Mouse (Mus musculus) spleen, adult 2 months (tissue): ENCODE measurements around the gene Supt6. TPM values are rescaled to one million over a fixed set of nuclear protein-coding genes. Genes with fewer than 3 reads are reported as not detected.
"Not testable (repeated sequence)": the region's sequence is repeated elsewhere in the genome, so short reads cannot be mapped to it uniquely, and the experiment has no call there.

Experiments
- DNase-seq, 2 experiments: peaks; one replicate each; pipeline versions ENCODE4 v3.0.0 to v3.0.0-alpha.2; 2012 to 2021; ENCODE audit warnings: low spot score in 2 of 2, low read depth in 1 of 2
- H3K27ac ChIP-seq: fragments of 200-500 bp; 2 replicates; pipeline ENCODE4 v1.5.1; 2012; ENCODE audit warnings: low read length, inconsistent platforms; ENCODE audit not compliant: insufficient read depth
- H3K27me3 ChIP-seq: fragments of 200-500 bp; 2 replicates; pipeline ENCODE4 v1.6.1; 2012; ENCODE audit warnings: mild to moderate bottlenecking, moderate library complexity, low read length, inconsistent platforms; ENCODE audit not compliant: control insufficient read depth, insufficient read depth
- H3K36me3 ChIP-seq: fragments of 200-500 bp; 2 replicates; pipeline ENCODE4 v1.6.1; 2012; ENCODE audit warnings: mild to moderate bottlenecking, low read length, inconsistent platforms; ENCODE audit not compliant: control insufficient read depth, insufficient read depth
- H3K4me1 ChIP-seq: fragments of 200-500 bp; 2 replicates; pipeline ENCODE4 v1.6.1; 2011; ENCODE audit warnings: inconsistent platforms; ENCODE audit not compliant: control insufficient read depth, insufficient read depth, insufficient read length
- H3K4me3 ChIP-seq: fragments of 200-500 bp; 2 replicates; pipeline ENCODE4 v1.5.1; 2011; ENCODE audit warnings: mild to moderate bottlenecking, inconsistent platforms; ENCODE audit not compliant: insufficient read depth, insufficient read length; ENCODE audit errors: extremely low read depth
- CTCF ChIP-seq: fragments of 200-500 bp; IDR thresholded peaks from 2 replicates; pipeline ENCODE4 v1.5.1; 2011; ENCODE audit warnings: mild to moderate bottlenecking, inconsistent platforms; ENCODE audit not compliant: insufficient read depth, insufficient read length, insufficient replicate concordance; ENCODE audit errors: extremely low read depth
- POLR2A ChIP-seq: fragments of 200-500 bp; IDR thresholded peaks from 2 replicates; pipeline ENCODE4 v1.6.1; 2011; ENCODE audit warnings: low read depth, low read length, inconsistent platforms
- WGBS: fragments of 180-500 bp; shearing (Covaris S2); methylation state at CpG from one replicate; pipeline ENCODE4 v1.1.7; 2018; 5-methylcytosine and 5-hydroxymethylcytosine counted together
- polyA plus RNA-seq: library from polyadenylated mRNA; depleted of rRNA; stranded (reverse); fragments of >200 nt; gene quantifications from 2 replicates; pipeline ENCODE4 v1.2.3, GENCODE M21; 2012; rRNA removed

The Supt6 gene
- polyA plus RNA-seq: 20.2 and 20.6 TPM in 2 replicates

DNA sequence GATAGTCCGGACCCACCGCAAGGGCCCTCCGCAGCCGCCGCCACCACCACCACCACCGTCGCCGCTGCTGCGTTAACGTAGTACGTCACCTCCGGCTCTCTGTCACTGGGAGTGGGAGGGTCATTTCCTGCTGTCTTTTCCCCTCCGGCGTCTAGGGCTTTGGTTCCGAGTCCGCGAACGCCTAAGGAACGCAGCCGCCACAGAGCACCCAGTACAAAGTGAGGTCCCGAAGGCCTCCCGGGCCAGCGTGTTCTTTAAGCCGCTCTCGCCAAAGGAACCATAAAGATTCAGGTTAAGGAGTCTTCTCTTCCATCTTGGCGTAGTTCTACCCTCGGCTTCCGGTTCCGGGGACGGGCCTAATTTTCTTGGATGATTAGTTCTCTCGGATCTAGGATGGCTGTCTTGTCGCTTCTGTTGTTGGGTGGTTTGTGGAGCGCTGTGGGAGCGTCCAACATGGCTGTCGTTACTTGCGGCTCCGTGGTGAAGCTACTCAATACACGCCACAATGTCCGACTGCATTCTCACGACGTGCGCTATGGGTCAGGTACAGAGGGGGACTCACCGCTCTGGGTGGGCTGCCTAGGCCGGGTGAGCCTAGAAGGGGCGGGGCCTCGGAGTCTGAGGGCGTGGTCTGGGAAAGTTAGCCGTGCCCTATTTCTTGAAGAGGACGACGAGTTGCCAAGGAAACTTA lies at the start of gene Supt6, which contains the start of gene Sdf2:
TSS of gene Supt6 (minus strand) at position 361 of the 691 bp plus-strand sequence.
TSS of gene Sdf2 (plus strand) at position 120 of the 691 bp plus-strand sequence.
- Histone ChIP-seq H3K27ac (peak within 1 kb of the TSS; percentile 99), H3K36me3 (no peaks in the 10 kb centered on the region), H3K4me1 (peaks cover 3% of the 10 kb centered on the region), H3K27me3 (no peaks in the 10 kb centered on the region), H3K4me3 (peak within 1 kb of the TSS; percentile 97)
- DNase-seq: peak; percentile 72 to 76
- WGBS: under 1% methylated on average over 50 of the region's 50 CpGs
- TF ChIP-seq POLR2A (peak; percentile 73), CTCF (no peak)

DNA sequence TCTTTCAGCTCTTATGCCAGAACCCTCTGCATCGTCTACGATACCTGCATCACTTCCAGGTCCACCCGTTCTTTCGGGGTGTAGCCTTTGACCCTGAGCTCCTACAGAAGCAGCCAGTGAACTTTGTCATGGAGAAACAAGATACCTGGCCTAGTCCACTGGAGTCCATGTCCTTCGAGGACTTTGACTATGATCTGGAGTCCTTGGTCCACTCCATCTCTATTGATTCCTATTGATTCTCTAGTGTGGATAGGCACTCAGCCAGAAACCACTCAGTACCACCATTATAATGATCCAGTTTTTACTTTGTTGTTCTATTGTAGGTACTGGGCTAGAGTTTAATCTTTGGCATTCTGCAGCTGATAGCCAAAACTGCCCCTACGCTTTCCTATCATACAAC lies 48.8 kb upstream of the Supt6 start:
- no peak for DNase-seq
- whole genome bisulfite sequencing: 93% methylated on average over 6 of the region's 6 CpGs
- Histone ChIP-seq H3K36me3 (peaks cover 13% of the 10 kb centered on the region), H3K4me1 (no peaks in the 10 kb centered on the region), H3K4me3 (no peak overlapping the region), H3K27ac (no peak overlapping the region), H3K27me3 (no peaks in the 10 kb centered on the region)
- TF ChIP-seq POLR2A (no peak), CTCF (no peak)

DNA sequence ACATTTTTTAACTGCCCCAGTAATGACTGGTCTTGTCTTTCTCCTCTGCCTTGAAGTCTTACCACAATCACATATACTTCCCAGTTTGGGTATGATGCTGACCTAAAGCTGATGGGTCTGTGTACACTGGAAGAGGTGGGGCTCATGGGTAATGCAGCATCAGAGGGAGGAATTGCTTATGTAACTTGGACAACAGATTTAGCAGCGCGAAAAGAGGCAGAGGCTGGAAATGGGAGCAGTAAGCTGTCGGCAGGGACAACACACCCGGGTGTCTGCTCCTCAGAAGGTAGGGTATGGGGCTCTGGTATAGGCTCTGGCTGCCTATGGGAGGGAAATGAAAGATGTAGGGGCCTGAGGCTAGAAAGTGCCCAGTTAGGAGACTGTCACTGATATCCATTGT lies 44.9 kb upstream of the Supt6 start, which contains the start of gene BC030499:
TSS of gene BC030499 (plus strand) at position 188 of the 400 bp plus-strand sequence.
- peaks cover 40% of the 10 kb centered on the region for H3K36me3 ChIP-seq
- H3K4me1 ChIP-seq: no peaks in the 10 kb centered on the region
- no peak within 1 kb of the TSS for H3K4me3 ChIP-seq
- TF ChIP-seq CTCF (no peak), POLR2A (no peak)
- 96% methylated on average over 4 of the region's 4 CpGs for WGBS
- DNase-seq: no peak
- H3K27me3 ChIP-seq: no peaks in the 10 kb centered on the region
- no peak within 1 kb of the TSS for H3K27ac ChIP-seq

DNA sequence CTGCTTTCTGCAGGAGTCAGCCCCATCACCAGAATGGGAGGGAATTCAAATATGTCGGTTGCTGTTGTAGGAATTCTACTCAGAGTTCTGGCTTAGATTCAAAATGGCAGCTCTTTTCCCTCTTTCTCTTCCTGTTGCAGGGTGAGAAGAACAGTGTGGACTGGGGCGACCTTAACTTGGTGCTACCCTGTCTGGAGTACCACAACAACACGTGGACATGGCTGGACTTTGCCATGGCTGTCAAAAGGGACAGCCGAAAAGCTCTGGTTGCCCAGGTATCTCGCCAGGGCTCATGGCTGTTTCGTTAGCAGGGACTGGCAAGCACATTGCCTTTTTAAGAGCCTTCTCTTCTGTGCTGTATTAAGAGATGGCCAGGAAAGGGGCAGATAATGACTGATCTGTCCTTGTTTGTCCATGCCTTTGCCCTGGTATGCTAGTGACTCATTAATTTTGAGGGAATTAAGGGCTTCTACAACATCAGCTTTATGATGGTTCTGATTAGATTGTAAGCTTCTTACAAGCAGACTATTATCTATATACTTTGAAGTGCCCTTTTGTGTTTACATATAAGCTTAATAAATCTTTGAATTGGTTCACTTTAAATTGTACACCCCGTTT lies 43.5 kb upstream of the Supt6 start:
- WGBS: 94% methylated on average over 7 of the region's 7 CpGs
- H3K36me3 ChIP-seq: peaks cover 51% of the 10 kb centered on the region
- H3K27me3 ChIP-seq: no peaks in the 10 kb centered on the region
- no peak for TF ChIP-seq POLR2A
- TF ChIP-seq CTCF: no peak
- H3K4me1 ChIP-seq: no peaks in the 10 kb centered on the region
- no peak overlapping the region for H3K27ac ChIP-seq
- no peak overlapping the region for H3K4me3 ChIP-seq
- DNase-seq: no peak

DNA sequence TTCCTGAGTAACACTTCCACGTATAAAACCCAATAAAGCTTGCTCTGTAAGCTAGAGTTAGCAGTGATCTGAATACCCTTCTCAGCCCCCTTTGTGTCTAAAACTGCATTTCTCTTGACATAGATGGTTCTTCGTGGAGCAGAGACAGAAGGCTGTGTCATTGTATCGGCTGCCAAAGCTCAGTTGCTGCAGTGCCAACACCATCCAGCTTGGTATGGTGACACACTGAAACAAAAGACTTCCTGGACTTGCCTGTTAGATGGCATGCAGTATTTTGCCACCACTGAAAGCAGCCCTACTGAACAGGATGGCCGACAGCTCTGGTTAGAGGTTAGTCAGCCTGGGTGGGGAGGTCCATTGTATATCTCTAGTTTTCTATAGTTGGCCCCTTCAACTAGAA lies 33.8 kb upstream of the Supt6 start:
- 96% methylated on average over 4 of the region's 4 CpGs for WGBS
- DNase-seq: no peak
- no peak overlapping the region for H3K27ac ChIP-seq
- no peak overlapping the region for H3K4me3 ChIP-seq
- H3K27me3 ChIP-seq: no peaks in the 10 kb centered on the region
- H3K36me3 ChIP-seq: peaks cover 58% of the 10 kb centered on the region
- TF ChIP-seq CTCF (no peak), POLR2A (no peak)
- H3K4me1 ChIP-seq: no peaks in the 10 kb centered on the region; the same call in 1 of the 2 replicates

DNA sequence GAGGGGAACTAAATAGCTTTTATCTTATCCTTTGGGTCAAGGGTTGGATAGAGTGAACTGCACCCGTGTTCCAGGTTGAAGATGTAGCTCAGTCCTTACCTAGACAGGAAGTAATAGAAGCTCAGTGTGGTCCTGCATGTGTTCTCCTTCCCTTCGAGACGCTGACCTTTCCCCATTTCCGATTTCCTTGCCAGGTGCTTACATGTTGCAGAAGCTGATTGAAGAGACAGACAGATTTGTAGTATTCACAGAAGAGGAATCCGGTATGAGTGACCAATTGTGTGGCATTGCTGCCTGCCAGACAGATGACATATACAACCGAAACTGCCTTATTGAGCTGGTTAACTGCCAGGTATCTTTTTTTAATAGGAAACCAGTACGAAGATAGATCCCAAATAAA lies 33.1 kb upstream of the Supt6 start:
- Histone ChIP-seq H3K4me3 (no peak overlapping the region), H3K4me1 (no peaks in the 10 kb centered on the region; the same call in 1 of the 2 replicates), H3K27me3 (no peaks in the 10 kb centered on the region), H3K27ac (no peak overlapping the region), H3K36me3 (peaks cover 57% of the 10 kb centered on the region)
- DNase-seq: no peak
- 87% methylated on average over 7 of the region's 7 CpGs for WGBS
- TF ChIP-seq POLR2A: no peak
- TF ChIP-seq CTCF: no peak

DNA sequence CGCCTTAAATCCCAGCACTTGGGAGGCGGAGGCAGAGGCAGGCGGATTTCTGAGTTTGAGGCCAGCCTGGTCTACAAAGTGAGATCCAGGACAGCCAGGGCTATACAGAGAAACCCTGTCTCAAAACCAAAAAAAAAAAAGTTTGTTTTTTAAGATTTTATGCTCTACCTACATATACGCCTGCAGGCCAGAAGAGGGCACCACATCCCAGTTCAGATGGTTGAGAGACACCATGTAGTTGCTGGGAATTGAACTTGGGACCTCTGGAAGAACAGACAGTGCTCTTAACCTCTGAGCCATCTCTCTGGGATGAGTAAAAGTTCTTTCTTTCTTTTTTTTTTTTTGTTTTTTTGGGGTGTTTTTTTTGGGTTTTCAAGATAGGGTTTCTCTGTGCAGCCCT lies 30.4 kb upstream of the Supt6 start:
- not testable (repeated sequence) for DNase-seq, H3K27me3 ChIP-seq, H3K27ac ChIP-seq, H3K4me1 ChIP-seq, H3K4me3 ChIP-seq
- H3K36me3 ChIP-seq: peaks cover 63% of the 10 kb centered on the region
- WGBS: 94% methylated on average over 4 of the region's 4 CpGs
